Mouse (Mus musculus): ENCODE data around the gene Cutc. TPM values are rescaled to one million over a fixed set of nuclear protein-coding genes. Genes with fewer than 3 reads are reported as not detected.

Cutc gene
- total RNA-seq (2023): 1 to 10 TPM; 8.3 to 9.1 TPM

GRCm38 (mm10) chr19:43752489-43753225 is at the start of gene Cutc, which contains the start of gene Cox15:
Cutc (plus strand) TSS chr19:43752996.
Cox15 (minus strand) TSS chr19:43753000.

GRCm38 (mm10) chr19:43781980-43782379 is 29.2 kb downstream of the Cutc start, which contains the start of gene Abcc2:
Abcc2 (plus strand) TSS chr19:43782192.

Other genes with a start within 250 kb of the Cutc start
- 10 to 100 TPM; 19.0 to 23.4 TPM for gene Got1, start 228.4 kb upstream of the Cutc start, total RNA-seq (2023)
- not detected for gene Nkx2-3, start 140.7 kb upstream of the Cutc start, total RNA-seq (2023)
- gene Slc25a28, start 78.1 kb upstream of the Cutc start, total RNA-seq (2023): 10 to 100 TPM; 52.0 to 52.2 TPM
- gene Entpd7, start 63.3 kb upstream of the Cutc start, total RNA-seq (2023): 10 to 100 TPM; 23.5 to 24.7 TPM
- 10 to 100 TPM; 13.2 to 13.3 TPM for gene Cox15, start within 50 bp of the Cutc start, total RNA-seq (2023)
- gene Abcc2, start 29.2 kb downstream of the Cutc start, total RNA-seq (2023): 1 to 10 TPM in 1 of 2 experiments, under 1 TPM in 1; 0.75 to 2.3 TPM
- gene Dnmbp, start 187.2 kb downstream of the Cutc start, total RNA-seq (2023): 10 to 100 TPM; 18.9 to 19.0 TPM
- not detected for gene Cpn1, start 233.6 kb downstream of the Cutc start, total RNA-seq (2023)

Data from neutrophil, adult 83 days (primary cell).